Comparison of ENCODE assay signal across 8 mouse cellular contexts in the genomic region with DNA sequence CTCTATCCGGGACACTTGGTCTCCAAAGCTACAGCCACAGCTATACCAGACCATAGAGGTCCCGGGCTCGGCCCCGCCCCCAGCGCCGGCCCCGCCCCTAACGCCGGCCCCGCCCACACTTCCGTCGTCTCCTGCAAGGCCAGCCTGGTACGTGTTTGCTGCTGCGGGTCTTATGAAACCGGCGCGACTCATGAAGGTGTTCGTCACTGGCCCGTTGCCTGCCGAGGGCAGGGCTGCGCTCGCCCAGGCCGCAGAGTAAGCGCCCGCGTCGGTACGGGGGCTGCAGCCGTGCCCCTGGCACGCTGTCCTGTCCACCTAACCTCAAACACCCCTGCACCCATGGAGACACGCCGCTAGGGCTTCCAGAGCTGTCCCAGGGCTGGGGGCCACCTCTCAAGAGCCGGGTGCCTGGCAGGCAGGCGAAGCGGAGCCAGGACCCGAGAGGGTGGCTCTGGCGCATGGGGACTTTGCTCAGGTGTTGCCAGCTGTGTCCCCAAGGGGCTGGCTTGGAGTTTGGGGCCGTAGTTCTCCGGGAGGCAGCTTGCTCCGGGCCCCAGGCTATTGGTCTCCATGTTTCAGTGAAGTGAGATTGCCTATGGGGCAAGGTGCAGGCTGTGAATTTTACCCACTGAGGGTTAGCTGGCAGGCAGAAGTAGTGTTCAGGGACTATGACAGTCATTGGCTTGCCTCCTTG. TPM values are rescaled to one million over a fixed set of nuclear protein-coding genes. Genes with fewer than 3 reads are reported as not detected.
A peak's percentile ranks its signal among the peaks of the same experiment; 100 is the strongest.
DNase-seq lines count a peak whose midpoint lies in the region; ATAC-seq lines count a peak whose summit lies in the region.

Grhpr (plus strand) TSS at position 116 of the 694 bp plus-strand sequence.

- intact Hi-C loops in gastrocnemius, postnatal 14 days (cut with DNase I; ENCODE audit: low total_unique reads) = no loop called here
- intact Hi-C loops in left cerebral cortex, postnatal 10 days (cut with DNase I) = no loop called here

- peak; percentile 78 for DNase-seq in embryo, embryonic 10 days (ENCODE audit: low spot score)
- peak; percentile 79 for DNase-seq in gastrocnemius, postnatal 14 days
- peak; percentile 16 to 83 for DNase-seq in left cerebral cortex, postnatal 10 days (ENCODE audit: extremely low spot score in 1 of 2, low spot score in 2 of 2)
- DNase-seq in right cerebral cortex, postnatal 25 days = peak; percentile 72
- peak; percentile 80 for DNase-seq in urinary bladder, postnatal 4 days (ENCODE audit: low spot score in 2 of 2)

- ATAC-seq in activated CD4-positive, CD25-positive, alpha-beta regulatory T cell, adult 4 months = peak; percentile 88
- ATAC-seq in inflammation-experienced regulatory T-cells, adult 6 months = peak; percentile 87
- peak; percentile 83 for ATAC-seq in megakaryocyte-erythroid progenitor cell, adult 5-6 weeks (replicated peaks; ENCODE audit: low FRiP score, low TSS enrichment, poor library complexity, severe bottlenecking)

RNA-seq across cellular contexts. Expression of gene Grhpr, which starts in this region (rescaled TPM):
- polyA plus RNA-seq in activated CD4-positive, CD25-positive, alpha-beta regulatory T cell, adult 4 months (2017; shearing (Covaris generic)) = 10 to 100 TPM; 16.1 to 26.4 TPM
- 10 to 100 TPM; 35.3 to 35.6 TPM for total RNA-seq in gastrocnemius, postnatal 14 days (2021)
- polyA plus RNA-seq in inflammation-experienced regulatory T-cells, adult 6 months (2017; shearing (Covaris generic)) = 10 to 100 TPM; 14.2 to 25.0 (median 24.0) TPM
- 10 to 100 TPM in 1 of 2 experiments, 1 to 10 TPM in 1; 9.5 to 10.1 TPM for total RNA-seq in left cerebral cortex, postnatal 10 days (2021)
- total RNA-seq in megakaryocyte-erythroid progenitor cell, adult 5-6 weeks (2014; fragmentation: Nextera tagmentation) = 16.9 and 25.1 TPM in 2 replicates
- 13.7 and 21.5 TPM in 2 replicates for total RNA-seq in megakaryocyte-erythroid progenitor cell, adult 5-6 weeks (2017)

Comparison
In these comparisons a context has a peak if more than half of its experiments do, and no peak if none do; other contexts are left out.
1. Peak in every context shown above with its lines: DNase-seq and ATAC-seq.